Mouse (Mus musculus): ENCODE measurements around the gene Slc28a1.

- TF ChIP-seq CTCF (IDR thresholded peaks at IDR 0.05) = no peak
- no peak for TF ChIP-seq EP300 (IDR thresholded peaks at IDR 0.05)
Measured at GRCm38 (mm10) chr7:81174654-81175053, 60.1 kb downstream of the Slc28a1 start.
